Mouse (Mus musculus) neural tube, embryonic 11.5 days (tissue): ENCODE measurements around the gene Gstm5. TPM values are rescaled to one million over a fixed set of nuclear protein-coding genes. Genes with fewer than 3 reads are reported as not detected.

Source experiments
- ATAC-seq: fragments of 200-750 bp; cut with Nextera tagmentation; 2 replicates; pipeline ENCODE4 v1.8.0; 2017; ENCODE audit warnings: moderate number of reproducible peaks, mild to moderate bottlenecking, moderate TSS enrichment, moderate library complexity; ENCODE audit not compliant: insufficient read depth, low FRiP score, low TSS enrichment
- DNase-seq: peaks from one replicate; pipeline ENCODE4 v3.0.0-alpha.2; 2015; ENCODE audit warnings: low spot score
- H3K27ac ChIP-seq: fragments of 300-500 bp; sonication (generic); 2 replicates; pipeline ENCODE4 v1.5.1; 2014; ENCODE audit warnings: low read depth, mild to moderate bottlenecking, low read length
- H3K27me3 ChIP-seq: fragments of 300-500 bp; sonication (generic); 2 replicates; pipeline ENCODE4 v1.6.1; 2014; ENCODE audit warnings: mild to moderate bottlenecking, low read length, mixed read lengths; ENCODE audit not compliant: control insufficient read depth, insufficient read depth
- H3K36me3 ChIP-seq: fragments of 300-500 bp; sonication (generic); 2 replicates; pipeline ENCODE4 v1.6.1; 2014; ENCODE audit warnings: mild to moderate bottlenecking, low read length, moderate library complexity, mixed read lengths; ENCODE audit not compliant: control insufficient read depth, insufficient read depth
- H3K4me1 ChIP-seq: fragments of 300-500 bp; sonication (generic); 2 replicates; pipeline ENCODE4 v1.6.1; 2014; ENCODE audit warnings: low read length, mixed read lengths; ENCODE audit not compliant: control insufficient read depth, insufficient read depth
- H3K4me2 ChIP-seq: fragments of 300-500 bp; sonication (generic); 2 replicates; pipeline ENCODE4 v1.6.1; 2014; ENCODE audit warnings: low read depth, mild to moderate bottlenecking, moderate library complexity
- H3K4me3 ChIP-seq: fragments of 300-500 bp; sonication (generic); 2 replicates; pipeline ENCODE4 v1.5.1; 2014; ENCODE audit warnings: low read depth, low read length
- H3K9ac ChIP-seq: fragments of 300-500 bp; sonication (generic); 2 replicates; pipeline ENCODE4 v1.6.1; 2014; ENCODE audit warnings: mild to moderate bottlenecking, low read length
- H3K9me3 ChIP-seq: fragments of 300-500 bp; sonication (generic); 2 replicates; pipeline ENCODE4 v1.6.1; 2016; ENCODE audit warnings: low read length; ENCODE audit not compliant: control insufficient read depth
- WGBS: fragments of 180-500 bp; shearing (Covaris S2); extraction: QIAGEN DNeasy Blood & Tissue Kit; methylation state at CpG from one replicate; pipeline ENCODE4 v1.1.7; 2014; 5-methylcytosine and 5-hydroxymethylcytosine counted together
- polyA plus RNA-seq: library from polyadenylated mRNA; unstranded; fragments of >200 nt; fragmentation: Nextera tagmentation; extraction: Ambion mirVana; gene quantifications from 2 replicates; pipeline ENCODE4 v1.2.1, GENCODE M21; 2014

The Gstm5 gene
- polyA plus RNA-seq, 1 experiment from 2014 or later, result 210 TPM

GRCm38 (mm10) chr3:107867086-107867485 lies 28.5 kb upstream of the Gstm5 start:
- 6% methylated on average over 8 of the region's 8 CpGs for WGBS
- ATAC-seq (peak; percentile 39; the same call in 1 of the 2 replicates), DNase-seq (peak; percentile 84)
- Histone ChIP-seq H3K9ac (no peak overlapping the region; the same call in 1 of the 2 replicates), H3K9me3 (no peaks in the 10 kb centered on the region), H3K4me3 (no peak overlapping the region), H3K36me3 (no peaks in the 10 kb centered on the region), H3K4me2 (no peak overlapping the region), H3K27me3 (no peaks in the 10 kb centered on the region), H3K27ac (no peak overlapping the region), H3K4me1 (no peaks in the 10 kb centered on the region)

GRCm38 (mm10) chr3:107868452-107868851 lies 27.2 kb upstream of the Gstm5 start:
- Histone ChIP-seq H3K9ac (no peak overlapping the region), H3K4me1 (no peaks in the 10 kb centered on the region), H3K36me3 (no peaks in the 10 kb centered on the region), H3K9me3 (no peaks in the 10 kb centered on the region), H3K27ac (no peak overlapping the region), H3K4me2 (no peak overlapping the region), H3K4me3 (no peak overlapping the region), H3K27me3 (no peaks in the 10 kb centered on the region)
- WGBS, result 89% methylated on average over 22 of the region's 22 CpGs
- ATAC-seq, result no peak
- no peak for DNase-seq

GRCm38 (mm10) chr3:107869097-107869496 lies 26.5 kb upstream of the Gstm5 start:
- no peak for ATAC-seq
- Histone ChIP-seq H3K9me3 (no peaks in the 10 kb centered on the region), H3K36me3 (no peaks in the 10 kb centered on the region), H3K27ac (no peak overlapping the region), H3K27me3 (no peaks in the 10 kb centered on the region), H3K4me2 (no peak overlapping the region), H3K9ac (no peak overlapping the region), H3K4me1 (no peaks in the 10 kb centered on the region), H3K4me3 (no peak overlapping the region)
- 32% methylated on average over 7 of the region's 7 CpGs for WGBS
- DNase-seq, result no peak

- no peaks in the 10 kb centered on the region for H3K27me3 ChIP-seq
- ATAC-seq (no peak), DNase-seq (no peak)
- no peaks in the 10 kb centered on the region for H3K9me3 ChIP-seq
- H3K9ac ChIP-seq, result no peak overlapping the region
- 74% methylated on average over 4 of the region's 4 CpGs for WGBS
- H3K4me2 ChIP-seq, result no peak overlapping the region
- H3K36me3 ChIP-seq, result no peaks in the 10 kb centered on the region
- no peaks in the 10 kb centered on the region for H3K4me1 ChIP-seq
- H3K27ac ChIP-seq, result no peak overlapping the region
- H3K4me3 ChIP-seq, result no peak overlapping the region
These were observed 25.7 kb upstream of the Gstm5 start for GRCm38 (mm10) chr3:107869925-107870324.

- Histone ChIP-seq H3K4me1 (no peaks in the 10 kb centered on the region), H3K36me3 (no peaks in the 10 kb centered on the region), H3K4me3 (no peak overlapping the region), H3K4me2 (no peak overlapping the region), H3K9me3 (no peaks in the 10 kb centered on the region), H3K27ac (no peak overlapping the region), H3K9ac (no peak overlapping the region), H3K27me3 (no peaks in the 10 kb centered on the region)
- DNase-seq, result no peak
- ATAC-seq, result no peak
- WGBS, result 75% methylated on average over 24 of the region's 24 CpGs
These were observed 22.0 kb upstream of the Gstm5 start for GRCm38 (mm10) chr3:107873335-107874251.

GRCm38 (mm10) chr3:107875231-107875630 lies 20.4 kb upstream of the Gstm5 start:
- WGBS, result 73% methylated on average over 6 of the region's 6 CpGs
- Histone ChIP-seq H3K27ac (no peak overlapping the region), H3K4me1 (no peaks in the 10 kb centered on the region), H3K27me3 (no peaks in the 10 kb centered on the region), H3K4me2 (no peak overlapping the region), H3K9ac (no peak overlapping the region), H3K4me3 (no peak overlapping the region), H3K9me3 (no peaks in the 10 kb centered on the region), H3K36me3 (no peaks in the 10 kb centered on the region)
- DNase-seq (no peak), ATAC-seq (no peak)

- Histone ChIP-seq H3K9ac (no peak within 1 kb of the TSS), H3K27ac (no peak within 1 kb of the TSS), H3K4me2 (no peak within 1 kb of the TSS), H3K27me3 (no peaks in the 10 kb centered on the region), H3K4me1 (no peaks in the 10 kb centered on the region), H3K4me3 (no peak within 1 kb of the TSS), H3K36me3 (no peaks in the 10 kb centered on the region), H3K9me3 (no peaks in the 10 kb centered on the region)
- WGBS, result 83% methylated on average over 5 of the region's 5 CpGs
- DNase-seq, result no peak
- ATAC-seq, result no peak
These were observed 18.6 kb upstream of the Gstm5 start, which contains the start of gene Eps8l3 for GRCm38 (mm10) chr3:107877005-107877404. TSS of gene Eps8l3 (plus strand) at chr3:107877229.

- ATAC-seq (no peak), DNase-seq (no peak)
- no peak overlapping the region for H3K4me2 ChIP-seq
- H3K27me3 ChIP-seq, result no peaks in the 10 kb centered on the region
- H3K9me3 ChIP-seq, result no peaks in the 10 kb centered on the region
- H3K27ac ChIP-seq, result no peak overlapping the region
- no peak overlapping the region for H3K4me3 ChIP-seq
- no peaks in the 10 kb centered on the region for H3K36me3 ChIP-seq
- H3K4me1 ChIP-seq, result no peaks in the 10 kb centered on the region
- no peak overlapping the region for H3K9ac ChIP-seq
- 84% methylated on average over 12 of the region's 12 CpGs for WGBS
These were observed 17.6 kb upstream of the Gstm5 start for GRCm38 (mm10) chr3:107877747-107878736.
